Mouse (Mus musculus): ENCODE measurements around the gene Grip1.

DNA sequence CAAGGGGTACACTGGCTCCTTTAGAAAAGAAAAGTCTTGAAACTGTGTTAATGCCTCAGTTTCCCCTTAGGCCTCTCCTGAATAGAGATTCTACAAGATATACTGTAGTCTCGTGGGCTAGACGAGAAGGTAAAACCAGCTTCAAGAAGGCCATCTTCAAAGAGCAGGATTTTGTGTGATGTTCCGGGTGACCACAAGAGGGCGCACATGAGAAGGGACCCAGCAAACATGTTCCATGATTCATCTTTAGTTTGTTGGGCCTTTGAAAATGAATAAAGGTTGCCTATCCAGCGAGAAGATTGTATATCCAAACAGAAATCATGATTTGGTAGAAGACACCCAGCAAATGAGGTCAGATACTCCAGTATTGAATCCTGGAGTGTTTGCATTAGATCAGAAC, 610.8 kb downstream of the Grip1 start:
- peak; percentile 70; the same call in 1 of the 2 replicates for TF ChIP-seq CTCF (IDR thresholded peaks at IDR 0.05; ENCODE audit: low read depth, low read length)
- TF ChIP-seq POLR2A (IDR thresholded peaks at IDR 0.05; ENCODE audit: extremely low read depth, insufficient read depth, low read length): no peak

All from liver, adult 2 months (tissue).